Mouse (Mus musculus) inflammation-experienced regulatory T-cells, adult 6 months (primary cell): ENCODE results near the gene Hes5. TPM values are rescaled to one million over a fixed set of nuclear protein-coding genes. Genes with fewer than 3 reads are reported as not detected.
A peak's percentile ranks its signal among the peaks of the same experiment; 100 is the strongest.

Experiments used
- ATAC-seq: one replicate; pipeline ENCODE4 v1.8.0; 2017
- polyA plus RNA-seq, 3 experiments: library from polyadenylated mRNA; unstranded; fragments of 100-300 nt; shearing (Covaris generic); gene quantifications; one replicate each; pipeline ENCODE4 v1.2.1; 2017

Gene Hes5
- polyA plus RNA-seq, 3 experiments from 2014 or later = 1.2 to 1.3 TPM; not detected in 1

DNA sequence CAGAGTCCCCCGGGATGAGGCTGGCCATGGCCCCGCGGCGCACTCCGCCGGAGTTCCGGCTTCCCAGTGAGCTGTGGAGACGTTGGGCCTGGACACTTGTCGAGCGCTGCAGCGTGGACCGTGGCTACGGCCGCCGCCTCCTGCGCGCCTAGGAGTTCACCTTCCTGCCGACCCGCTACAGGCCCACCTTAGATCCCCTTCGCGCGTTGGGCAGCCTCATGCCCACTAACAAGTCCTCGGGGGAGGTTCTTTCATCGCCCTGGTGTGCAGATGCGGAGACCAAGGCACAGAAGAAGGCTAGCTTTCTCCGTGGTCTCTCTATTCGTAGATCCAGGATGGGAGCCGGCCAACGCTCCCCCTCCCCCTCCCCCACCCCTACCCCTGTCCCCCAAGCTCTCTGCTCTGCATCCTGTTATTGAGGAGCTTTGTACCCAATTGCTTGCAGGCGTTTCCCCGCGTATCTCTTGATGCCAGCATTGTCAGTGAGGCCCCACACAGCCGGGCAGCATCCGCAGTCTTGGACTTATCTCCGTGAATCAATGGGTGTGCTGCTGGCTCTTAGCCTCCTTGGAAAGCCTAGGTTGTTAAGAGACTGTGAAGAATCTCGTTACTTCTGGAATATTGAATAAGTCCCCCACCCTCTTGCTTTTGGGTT lies 4.0 kb downstream of the Hes5 start:
- peak; percentile 23 for ATAC-seq

DNA sequence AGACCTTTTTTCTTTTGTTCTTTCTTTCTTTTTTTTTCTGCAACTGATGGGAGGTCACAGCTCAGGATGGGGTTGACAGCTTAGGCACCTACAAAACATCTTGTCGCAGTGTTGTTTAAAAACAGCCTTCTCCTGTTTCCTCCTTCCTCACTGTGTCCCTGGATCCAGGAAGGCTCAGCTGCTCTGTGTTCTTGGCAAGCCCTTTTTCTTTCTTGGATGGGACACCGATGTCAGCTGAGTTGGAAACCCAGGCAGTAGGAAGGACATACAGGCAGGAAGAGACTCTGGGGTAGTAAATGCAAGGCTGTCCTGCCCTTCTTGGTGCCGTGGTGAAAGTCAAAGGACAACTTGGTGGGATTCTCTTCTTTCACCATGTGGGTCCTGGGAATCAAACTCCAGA lies 5.1 kb downstream of the Hes5 start:
- no peak for ATAC-seq

DNA sequence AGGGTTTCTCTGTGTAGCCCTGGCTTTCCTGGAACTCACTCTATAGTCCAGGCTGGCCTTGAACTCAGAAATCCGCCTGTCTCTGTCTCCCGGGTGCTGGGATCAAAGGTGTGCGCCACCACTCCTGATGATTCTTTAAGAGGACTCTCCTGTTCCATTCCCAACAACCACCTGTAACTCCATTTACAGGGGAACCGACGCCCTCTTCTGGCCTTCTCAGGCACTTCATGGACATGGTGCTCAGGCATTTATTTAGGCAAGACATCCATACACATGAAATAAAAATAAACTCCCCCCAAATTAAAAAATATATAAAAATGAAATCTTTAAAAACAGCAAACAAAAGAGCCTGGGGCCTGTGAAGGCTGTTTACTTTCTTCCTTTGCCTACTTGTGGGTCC lies 6.5 kb downstream of the Hes5 start:
- no peak for ATAC-seq

DNA sequence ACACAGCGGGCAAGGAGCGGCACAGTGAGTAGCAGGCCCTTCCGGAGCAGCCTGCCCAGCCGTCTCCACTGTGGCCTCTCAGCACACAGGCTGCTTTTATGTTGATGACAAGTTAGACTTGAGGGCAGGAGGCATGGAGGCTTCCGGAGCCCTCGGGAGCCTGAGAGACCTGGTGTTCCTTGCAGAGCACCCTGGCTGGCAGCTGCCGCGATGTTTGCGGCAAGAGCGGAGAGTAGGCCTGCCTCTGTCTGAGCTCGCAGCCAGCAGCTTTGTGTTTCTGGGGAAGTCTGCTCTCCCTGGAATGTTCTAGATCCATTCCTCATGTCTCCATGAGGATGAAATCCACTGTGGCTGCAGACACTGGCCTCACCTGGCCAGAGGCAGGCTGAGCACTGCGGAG lies 11.8 kb downstream of the Hes5 start:
- ATAC-seq = no peak

DNA sequence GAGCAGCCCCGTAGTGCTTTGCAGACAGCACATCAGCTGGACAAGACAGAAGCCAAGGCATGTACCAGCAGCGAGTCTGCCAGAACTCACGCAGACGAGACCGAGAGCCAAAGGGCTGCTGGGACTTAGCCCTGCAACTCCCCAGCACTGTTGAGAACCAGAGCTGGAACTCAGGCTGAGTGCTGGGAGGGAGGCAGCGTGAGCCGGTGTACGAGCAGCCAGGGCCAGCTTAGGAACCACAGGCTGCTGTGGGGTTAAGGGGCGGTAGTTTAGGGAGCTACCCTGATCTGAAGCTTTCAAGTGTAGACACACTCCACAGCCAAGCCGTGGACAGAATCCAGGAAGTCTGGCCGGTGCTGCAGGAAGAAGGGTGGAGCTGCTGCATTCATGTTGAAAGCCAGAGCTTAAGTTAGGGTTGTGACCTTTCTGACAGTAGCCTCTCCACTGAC lies 13.5 kb downstream of the Hes5 start:
- ATAC-seq = no peak

DNA sequence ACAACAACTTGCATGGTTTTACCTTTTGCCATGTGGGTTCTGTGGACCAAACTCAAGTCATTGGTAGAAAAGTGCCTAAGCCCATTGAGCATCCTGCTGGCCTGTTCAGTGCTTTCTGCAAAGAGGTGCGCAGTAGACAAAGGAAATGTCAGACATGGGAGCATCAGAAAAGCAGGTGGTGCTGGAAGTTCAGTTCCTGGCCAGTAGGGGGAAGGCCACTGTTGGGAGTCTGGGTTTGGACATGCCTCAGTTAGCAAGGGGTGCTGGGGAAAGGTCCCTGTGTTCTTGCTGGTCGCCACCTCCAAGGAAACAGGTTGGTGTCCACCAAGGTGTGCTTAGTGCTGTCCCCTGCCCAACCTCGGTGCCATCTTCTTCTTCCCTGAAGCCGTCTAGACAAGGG lies 19.4 kb downstream of the Hes5 start:
- ATAC-seq = no peak

DNA sequence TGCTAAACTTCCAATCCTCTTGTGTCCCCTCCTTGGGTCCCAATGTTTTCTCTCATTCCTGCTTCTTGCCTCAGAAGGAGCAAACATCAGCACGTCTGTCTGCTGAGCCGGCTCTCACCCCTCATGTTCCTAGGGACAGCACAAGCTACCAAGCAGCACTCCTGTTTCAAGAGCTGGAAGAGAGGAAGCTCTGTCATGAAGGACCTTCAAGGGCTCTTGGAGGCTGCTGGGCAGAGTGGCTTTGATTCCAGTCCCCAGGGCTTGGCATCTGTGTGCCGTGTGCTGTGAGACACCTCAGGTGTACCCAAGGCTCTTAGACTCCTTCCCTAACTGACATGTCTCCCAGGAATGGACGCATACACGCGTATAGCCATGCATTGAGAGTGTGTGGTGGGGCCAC lies 20.4 kb downstream of the Hes5 start:
- ATAC-seq = no peak

DNA sequence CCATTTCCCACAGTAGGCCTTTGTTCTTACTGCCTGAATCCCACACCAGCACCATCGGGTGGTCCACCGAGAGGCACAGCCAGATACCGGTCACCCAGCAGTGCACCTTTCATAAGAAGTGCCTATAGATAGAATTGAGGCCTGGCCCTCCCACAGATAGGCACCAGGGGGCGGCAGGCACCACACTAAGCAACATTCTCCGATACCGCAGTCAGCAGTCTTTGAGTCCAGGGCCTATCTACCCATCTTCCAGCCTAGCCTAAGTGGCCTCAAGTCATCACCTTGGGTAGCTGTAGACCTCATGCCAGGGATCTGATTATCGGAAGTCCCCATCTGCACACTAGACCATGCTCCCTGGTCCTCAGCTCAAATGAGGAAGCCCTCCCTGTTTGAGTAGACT lies 20.8 kb downstream of the Hes5 start:
- ATAC-seq = no peak

DNA sequence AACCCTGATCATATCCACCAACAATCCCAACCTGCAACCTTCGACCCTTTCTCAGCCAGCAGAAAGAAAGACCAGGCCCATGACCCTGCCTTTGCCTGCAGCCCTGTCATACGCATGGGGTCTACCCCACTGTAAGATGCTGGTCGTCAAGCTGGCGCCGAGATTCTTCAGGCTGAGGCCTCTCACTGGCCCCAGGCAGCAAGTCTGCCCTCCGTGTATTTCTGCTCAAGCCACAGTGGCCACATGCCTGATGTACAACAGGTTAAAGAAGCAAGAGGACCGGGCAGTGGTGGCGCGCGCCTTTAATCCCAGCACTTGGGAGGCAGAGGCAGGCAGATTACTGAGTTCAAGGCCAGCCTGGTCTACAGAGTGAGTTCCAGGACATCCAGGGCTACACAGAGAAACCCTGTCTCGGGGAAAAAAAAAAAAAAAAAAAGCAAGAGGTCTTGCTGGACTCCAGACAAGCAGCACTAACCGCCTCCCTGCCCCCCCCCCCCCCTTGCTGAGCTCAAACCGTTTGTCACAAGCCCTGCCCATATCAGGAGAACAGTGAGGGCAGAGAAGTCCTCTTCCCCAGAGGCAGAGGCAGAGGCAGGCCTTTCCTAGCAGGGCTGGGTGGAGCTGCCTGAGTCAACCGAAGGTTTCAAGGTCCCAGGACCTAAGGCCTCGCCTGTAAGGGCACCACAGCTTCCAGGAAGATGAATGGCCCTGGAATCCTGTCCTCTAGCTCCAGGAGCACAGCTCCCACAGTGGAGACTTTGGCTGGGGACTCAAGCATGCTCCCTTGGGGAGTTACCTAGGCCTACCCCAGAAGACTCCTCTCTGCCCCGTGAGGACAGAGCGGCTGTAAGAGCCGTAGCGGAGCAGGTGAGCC lies 21.8 kb downstream of the Hes5 start:
- no peak for ATAC-seq

DNA sequence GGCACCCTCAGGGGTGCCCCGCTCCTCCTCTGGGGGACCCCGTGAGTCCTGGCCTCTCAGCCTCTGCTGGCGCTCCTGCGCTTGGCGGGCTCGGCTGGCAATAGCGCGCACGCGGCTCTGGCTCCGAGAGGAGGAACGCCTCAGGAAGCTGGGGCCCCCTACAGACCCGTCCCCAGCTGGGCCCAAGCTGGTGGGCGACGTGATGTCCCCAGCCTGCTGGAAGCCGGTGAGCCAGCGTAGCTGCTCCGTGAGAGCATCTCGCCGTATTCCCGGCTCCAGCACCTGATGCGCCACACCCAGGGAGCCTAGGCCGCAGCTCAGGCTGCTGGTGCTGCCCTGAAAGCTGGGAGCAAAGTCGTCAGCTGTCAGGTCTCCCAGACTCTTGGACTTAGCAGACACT lies 23.0 kb downstream of the Hes5 start:
- ATAC-seq = no peak

DNA sequence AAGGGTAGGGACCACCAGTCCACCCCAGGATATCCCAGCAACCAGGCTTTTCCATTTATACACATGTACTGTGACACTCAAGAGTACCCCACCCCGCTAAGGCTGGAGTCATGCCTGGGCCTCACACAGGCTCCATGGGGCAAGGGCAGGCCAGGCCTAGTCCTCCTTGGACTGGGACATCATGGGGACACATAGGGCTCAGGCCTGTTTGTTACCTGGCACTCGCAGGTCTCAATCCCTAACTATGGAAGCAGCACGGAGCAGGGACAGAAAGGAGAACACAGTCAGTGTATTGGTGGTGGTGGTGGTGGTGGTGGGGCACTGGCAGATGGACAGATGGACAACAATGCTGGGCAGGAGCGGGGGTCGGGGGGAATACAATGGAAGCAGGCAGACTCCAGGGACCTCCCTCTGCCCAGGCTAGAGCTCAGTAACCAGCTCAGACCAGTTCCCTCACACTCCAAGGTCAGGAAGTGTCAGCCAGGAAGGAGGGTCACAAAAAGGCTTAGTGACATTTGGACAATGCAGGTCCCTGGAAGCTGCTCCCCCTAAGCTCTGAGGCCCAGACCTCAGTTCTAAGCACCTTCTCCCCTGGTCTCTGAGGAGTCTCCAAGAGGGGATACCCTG lies 24.5 kb downstream of the Hes5 start:
- no peak for ATAC-seq

DNA sequence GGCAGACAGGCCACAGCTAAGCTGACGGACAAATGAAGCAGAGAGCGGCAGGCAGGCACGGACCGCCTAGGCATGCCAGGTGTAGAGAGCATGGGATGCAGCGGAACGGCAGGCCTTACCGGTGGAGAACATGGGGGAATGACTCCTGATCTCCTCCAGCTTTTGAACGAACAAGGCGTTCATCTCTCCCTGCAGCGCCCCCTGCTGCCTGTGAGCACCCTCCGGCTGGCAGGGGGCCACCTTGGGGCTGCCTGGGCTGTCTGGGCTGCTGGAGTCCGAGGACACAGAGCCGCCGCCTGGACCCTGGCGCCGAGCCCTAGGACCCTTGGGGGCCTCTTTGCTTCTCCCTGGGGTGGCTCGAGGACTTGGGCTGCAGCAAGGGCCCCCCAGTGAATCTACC lies 25.4 kb downstream of the Hes5 start:
- peak; percentile 46 for ATAC-seq

DNA sequence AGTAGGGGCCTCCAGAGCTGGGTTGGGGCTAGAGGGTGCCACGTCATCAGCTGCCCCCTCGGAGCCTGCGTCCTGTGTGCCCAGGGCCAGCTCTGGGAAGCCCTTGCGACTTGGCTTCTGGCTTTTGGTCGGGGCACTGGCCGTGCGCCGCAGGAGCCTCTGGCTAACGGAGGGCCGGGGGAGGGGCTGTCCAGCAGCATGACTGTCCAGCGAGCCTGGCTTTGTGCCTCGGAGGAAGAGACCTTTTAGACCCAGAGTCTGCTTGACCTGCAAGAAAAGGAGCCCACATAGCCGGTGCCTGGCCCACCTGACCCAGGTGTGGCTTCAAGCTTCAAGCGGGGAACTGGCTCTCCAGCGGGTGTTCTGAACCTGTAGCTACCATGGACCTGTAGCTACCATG lies 26.0 kb downstream of the Hes5 start:
- ATAC-seq = no peak

DNA sequence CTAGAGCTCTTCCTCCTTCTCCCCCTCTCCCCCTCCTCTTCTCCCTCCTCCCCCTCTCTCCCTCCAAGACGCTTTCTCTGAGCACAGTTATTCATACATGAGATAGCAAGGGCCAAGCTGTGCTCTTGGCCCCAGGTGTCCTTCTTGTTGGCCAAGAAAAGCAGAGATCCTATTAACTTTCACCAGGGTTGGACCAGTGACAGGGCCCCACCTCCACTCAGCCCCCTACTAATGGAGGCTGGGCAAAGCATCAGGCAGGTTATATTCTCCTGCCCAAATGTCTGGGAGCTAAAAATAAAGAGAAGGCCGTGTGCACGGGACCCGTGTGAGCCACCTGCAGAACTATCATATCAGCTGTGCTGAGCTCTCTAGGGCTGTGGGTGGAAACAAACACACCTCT lies 34.2 kb downstream of the Hes5 start:
- ATAC-seq = no peak

DNA sequence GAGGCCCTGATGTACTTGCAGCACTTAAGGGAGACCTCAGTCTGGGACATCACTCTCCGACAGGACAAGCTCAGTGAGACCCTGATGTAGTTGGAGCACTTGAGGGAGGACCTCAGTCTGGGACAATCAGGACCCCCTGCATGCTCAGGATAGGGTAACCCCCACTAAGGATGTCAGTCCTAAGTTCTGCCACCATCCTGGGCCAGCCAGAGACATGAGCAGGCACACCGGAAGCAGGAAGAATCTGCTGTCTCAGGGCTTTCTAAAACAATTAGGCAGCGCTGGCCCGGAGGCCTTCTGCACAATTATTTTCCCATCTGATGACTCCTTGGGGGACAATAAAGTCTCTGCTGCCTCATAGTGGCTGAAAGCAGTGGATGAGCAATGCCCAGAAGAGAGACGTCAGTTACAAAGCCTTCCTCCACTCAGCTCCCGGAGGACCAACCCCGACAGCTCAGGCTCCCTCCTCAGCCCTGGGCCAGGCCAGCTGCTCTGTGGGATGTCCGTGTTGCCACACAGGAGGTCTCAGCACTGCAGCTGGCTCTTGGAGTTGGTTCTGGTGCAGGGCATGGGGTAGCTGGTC lies 35.9 kb downstream of the Hes5 start:
- ATAC-seq = no peak

DNA sequence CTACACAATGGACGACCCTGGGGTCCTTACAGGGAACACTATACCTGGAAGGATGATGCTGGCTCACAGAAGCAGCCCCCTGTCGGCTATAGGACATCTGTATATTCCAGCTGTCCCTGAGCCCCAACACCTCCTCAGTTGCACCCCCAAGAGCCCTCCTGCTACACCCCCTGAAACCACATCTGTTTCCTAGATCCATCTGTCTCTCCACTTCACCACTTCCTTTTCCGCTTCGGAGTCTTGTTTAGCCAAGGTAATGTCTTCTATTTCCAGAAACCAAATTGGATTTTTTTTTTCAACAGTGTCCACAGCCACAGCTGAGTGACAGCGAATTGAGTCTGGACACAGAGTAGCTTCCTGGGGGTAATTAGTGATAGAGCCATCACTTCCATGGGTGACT lies 38.7 kb downstream of the Hes5 start:
- no peak for ATAC-seq

DNA sequence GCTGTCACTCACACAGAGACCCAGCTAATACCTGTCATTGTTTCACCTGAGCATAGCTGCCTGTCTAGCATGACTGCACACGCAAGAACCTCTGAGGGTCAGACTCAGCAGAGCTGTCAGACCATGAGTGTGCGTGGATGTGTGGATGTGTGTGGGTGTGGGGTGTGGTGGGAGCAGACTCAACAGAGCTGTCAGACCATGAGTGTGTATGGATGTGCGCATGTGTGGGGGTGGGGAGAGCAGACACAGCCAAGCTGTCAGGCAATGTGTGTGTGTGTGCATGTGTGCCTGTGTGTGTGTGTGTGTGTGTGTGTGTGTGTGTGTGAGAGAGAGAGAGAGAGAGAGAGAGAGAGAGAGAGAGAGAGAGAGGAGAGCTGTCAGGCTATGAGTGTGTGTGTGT lies 44.6 kb downstream of the Hes5 start:
- no peak for ATAC-seq

DNA sequence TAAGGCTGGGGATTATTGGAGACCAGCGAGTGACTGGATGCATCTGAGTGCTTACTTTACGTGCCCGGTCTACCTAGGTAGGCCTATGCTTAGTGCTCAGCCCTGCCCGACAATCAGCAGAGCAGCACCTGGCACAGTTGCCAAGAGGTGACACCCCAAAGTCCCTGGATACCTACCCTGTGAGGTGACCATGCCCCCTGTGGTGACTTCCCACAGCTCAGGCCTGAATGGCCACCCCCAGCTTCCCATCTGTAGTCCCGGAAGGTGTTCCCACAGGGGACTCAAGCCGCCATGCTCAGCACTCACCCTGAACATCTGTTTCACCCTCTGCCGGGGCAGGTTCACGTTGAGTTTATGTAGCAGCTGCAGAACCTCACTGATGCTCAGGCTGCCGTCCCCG lies 45.6 kb downstream of the Hes5 start:
- ATAC-seq = no peak

DNA sequence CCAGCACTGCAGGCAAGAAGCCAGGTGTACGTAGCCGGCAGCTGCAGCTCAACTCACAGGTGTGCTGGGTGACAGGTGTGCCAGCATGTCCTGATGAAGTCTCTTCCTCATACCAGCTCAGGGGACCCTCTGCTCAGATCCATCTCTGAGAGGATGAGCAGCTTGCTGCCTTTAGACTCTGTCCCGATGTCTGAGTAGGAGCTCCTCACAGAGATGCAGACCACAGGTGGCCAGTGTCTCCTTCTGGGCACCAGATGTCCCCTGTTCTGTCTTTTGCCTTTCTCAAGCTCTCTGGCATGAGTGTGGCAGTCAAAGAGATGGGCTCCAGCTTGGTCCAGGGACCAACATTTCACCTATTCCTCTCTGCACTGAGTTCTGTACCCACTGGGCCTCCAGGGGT lies 46.9 kb downstream of the Hes5 start:
- ATAC-seq = no peak

DNA sequence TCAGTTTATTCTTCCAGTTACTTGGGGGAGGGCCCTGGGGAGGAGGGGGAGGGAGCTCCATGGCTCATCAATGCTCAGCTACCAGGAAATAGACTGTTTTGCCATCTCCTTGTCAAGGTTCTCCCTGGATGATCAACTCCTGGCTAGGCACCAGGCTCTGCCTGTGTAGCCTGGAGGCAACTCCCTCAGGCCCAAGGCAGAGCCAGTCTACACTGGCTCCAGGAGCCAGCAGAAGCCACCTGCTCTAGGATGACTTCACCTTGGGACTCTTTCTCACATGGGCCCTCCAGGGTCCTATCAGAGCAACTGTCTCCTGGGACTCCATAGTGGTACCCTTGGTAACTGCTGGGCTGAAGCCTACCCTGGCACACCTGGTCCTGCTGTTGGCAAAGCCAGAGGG lies 47.4 kb downstream of the Hes5 start:
- no peak for ATAC-seq

DNA sequence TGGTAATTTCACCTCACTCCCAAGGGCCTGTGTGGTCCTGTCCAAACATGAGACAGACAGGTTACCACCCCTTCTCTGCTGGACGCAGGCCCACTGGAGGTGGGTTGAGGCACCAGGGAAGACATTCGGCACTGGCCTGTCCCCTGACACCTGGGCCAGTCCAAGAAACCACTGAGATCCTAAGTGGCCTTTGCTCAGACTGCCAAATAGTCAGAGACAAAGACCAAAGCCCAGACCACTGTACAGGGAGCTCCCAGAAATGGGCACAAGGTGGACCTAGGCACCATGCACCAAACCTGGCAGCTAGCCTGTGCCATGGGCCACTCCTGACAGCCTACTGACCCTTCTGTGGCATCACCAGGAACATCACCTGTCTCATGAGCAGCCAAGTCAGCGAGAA lies 48.5 kb downstream of the Hes5 start:
- ATAC-seq = no peak

DNA sequence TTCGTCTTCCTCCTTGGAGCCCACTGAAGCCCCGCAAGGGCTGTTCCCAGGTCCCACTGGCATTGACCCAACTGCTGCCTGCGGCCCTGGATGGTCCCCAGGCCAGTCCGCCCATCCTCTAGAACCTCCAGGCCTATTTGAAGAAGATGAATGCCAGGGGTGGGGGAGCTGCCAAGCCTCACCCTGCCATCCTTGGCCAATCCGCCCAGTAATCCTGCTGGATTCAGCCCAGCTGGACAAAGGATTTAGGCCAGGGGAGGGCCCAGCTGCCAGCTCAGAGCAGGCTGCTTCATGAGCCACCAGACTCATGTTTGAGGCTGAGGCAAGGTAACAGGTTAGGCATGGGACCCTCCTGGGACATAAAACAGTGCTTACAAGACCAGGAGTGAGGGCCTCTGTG lies 50.1 kb downstream of the Hes5 start:
- no peak for ATAC-seq

DNA sequence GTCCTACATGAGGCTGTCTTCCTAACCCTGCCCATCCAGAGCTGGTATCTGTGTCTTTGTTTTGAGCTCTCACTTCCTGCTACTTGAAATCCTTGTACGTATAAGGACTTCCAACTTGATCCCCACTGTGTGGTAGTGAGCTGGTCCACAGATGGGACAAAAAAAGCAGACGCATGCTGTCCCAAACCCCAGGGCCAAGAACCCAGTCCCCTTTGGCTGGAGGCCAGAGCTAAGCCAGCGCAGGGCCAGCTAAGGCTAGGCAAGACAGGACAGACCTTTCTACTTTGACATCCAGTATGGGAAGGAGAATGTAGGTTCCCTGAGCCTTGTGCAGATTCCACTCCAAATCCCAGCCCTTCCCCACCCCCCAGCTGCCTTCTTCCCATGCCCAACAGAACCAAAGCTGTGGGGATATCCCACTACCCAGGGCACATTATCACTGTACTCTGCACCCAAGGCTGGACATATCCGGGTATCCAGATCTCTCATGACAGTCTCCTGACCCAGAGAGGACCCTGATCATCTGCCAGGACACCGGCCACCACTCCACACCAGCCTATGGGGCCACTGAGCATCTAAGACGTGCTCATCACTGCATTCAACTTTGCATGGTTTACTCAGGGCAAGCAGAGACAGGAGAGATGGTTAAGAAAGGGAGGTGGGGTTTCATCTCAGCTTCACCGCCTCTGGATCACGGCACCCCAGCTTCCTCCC lies 50.7 kb downstream of the Hes5 start:
- ATAC-seq = no peak
